Mouse (Mus musculus): ENCODE results near the gene Lancl1. TPM values are rescaled to one million over a fixed set of nuclear protein-coding genes. Genes with fewer than 3 reads are reported as not detected.

Lancl1 gene
- 7.4 and 9.0 TPM in 2 replicates for total RNA-seq (2023)

GRCm38 (mm10) chr1:67038246-67038987, at the start of gene Lancl1:
Gene Lancl1, minus strand, starts transcription at chr1:67038872.

Other genes with a start within 250 kb of the Lancl1 start
- gene Kansl1l, start 221.3 kb downstream of the Lancl1 start, total RNA-seq (2023), result 10.8 and 16.8 TPM in 2 replicates
- 33.2 and 41.4 TPM in 2 replicates for gene Acadl, start 175.6 kb downstream of the Lancl1 start, total RNA-seq (2023)
- not detected in 2 replicates for gene Myl1, start 93.5 kb downstream of the Lancl1 start, total RNA-seq (2023)
- gene Cps1, start 84.2 kb upstream of the Lancl1 start, total RNA-seq (2023), result not detected in 2 replicates

Data from neutrophil, adult 65 days (primary cell).